Mouse (Mus musculus): Measurements from ENCODE around the gene Swsap1. TPM values are rescaled to one million over a fixed set of nuclear protein-coding genes. Genes with fewer than 3 reads are reported as not detected.

Swsap1 gene
- 1 to 10 TPM; 3.6 to 6.2 (median 4.9) TPM for polyA plus RNA-seq (2017; shearing (Covaris generic))

GRCm38 (mm10) chr9:21955570-21956281 lies at the start of gene Swsap1:
Swsap1 (plus strand) TSS chr9:21955755.
- ATAC-seq, result peak; percentile 94

DNA sequence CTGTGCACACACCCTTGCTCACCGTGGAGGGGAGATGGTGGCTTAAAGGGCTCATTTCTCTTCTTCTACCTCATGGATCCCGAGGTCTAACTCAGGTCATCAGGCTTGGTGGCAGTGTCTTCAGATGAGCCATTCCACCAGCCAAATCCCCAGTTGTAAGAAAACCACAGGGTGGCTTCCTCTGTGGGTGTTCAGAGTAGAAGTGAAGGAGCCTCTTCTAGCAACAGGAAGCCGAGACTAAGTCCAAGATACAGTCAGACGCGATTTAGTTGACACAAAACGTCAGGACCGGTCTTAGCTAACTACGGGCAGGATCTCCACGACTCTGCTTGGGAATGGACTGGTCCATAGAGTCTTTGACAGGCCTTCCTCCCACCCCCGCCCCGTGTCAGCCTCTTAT lies 47.3 kb upstream of the Swsap1 start:
- no peak for ATAC-seq

DNA sequence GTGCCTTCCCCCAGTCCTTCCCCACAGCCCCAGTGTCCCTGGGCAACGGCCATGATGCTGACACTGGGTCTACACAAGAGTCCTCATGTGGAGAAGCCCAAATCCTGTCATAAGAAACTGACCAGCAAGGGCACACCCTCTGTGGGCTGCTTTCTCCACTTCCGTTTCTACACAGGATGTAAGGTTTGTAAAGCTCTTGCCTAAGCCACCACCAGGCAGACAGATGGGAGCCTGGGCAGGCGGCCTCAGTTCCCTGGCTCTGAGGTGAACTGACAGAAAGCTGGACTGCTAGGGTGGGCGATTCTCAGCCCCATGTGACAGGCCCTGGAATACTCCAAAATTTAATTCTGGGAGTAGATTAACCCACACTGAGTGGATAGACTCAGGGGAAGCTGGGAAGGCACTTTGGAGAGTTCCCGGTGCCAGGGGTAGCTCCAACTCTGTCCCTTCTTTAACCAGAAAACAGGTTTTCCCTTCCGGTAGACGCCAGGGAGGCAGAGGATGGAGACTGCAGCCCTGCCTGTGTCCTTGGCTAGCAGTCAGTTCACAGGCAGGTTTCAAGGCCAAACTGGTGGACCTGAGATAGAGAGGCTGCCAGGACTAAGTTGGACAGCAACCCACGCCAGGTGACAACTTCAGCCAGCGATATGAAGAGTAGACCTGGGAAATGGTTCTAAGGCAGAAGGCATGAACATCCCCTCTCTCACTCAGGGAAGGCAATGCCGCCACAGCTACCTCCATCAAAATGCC lies 45.9 kb upstream of the Swsap1 start:
- no peak for ATAC-seq

DNA sequence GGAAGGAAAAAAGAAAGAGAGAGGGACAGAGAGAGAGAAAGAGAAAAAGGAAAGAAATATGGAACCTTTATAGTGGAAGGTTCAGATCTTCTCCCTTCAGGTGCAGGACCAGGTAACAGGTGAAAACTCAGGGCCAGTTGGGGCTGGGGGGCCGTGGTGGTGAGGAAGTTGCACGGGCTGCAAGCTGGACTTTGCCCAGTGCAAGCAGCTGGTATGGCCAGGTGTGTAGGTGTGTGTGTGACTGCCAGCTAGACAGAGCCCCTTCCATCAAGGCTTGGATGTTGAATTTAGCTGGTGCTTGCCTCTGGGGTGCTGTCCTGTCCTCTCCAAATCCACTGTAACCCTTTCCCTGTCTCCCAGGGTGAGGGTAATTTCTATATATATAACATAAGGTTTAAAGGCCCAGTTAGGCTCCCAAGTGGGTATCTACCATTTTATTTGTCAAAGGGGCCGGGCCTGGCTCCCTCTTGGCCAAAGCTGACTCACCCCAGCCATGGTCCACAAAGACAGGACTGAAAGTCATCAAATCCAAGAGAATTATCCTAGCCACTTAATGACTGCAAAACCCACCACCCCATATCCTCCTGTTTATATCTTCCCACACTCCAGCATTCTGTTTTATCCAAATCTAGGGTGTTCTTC lies 38.6 kb upstream of the Swsap1 start:
- ATAC-seq, result no peak

- ATAC-seq, result peak; percentile 9
Observed at GRCm38 (mm10) chr9:21917493-21918034, 38.0 kb upstream of the Swsap1 start.

DNA sequence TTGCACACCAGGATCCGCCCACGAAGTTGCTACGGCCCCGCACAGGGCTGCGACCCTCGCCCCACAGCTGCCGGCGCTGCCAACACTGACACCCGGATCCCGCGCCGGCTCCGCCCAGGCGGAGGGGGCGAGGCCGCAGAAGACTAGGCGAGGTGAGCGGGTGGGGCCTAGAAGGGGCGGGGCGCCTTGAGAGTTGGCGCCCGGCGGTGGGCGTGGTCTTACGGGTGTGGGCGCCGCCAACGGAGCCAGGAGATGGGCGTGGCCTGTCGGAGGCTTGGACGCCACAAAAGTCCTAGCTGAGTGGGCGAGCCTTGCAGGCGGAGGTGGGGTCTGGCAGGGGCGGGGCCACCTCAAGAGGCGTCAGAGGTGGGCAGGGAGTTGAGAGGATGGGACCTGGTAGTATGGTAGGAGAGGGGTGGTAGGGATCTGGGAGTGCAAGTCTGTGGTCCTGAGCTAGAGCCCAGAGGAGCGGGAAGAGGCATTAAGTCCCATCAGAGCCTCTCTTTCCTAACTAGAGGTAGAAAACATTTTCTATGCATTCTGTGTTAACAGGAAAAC lies 37.4 kb upstream of the Swsap1 start, which contains the start of gene Rab3d:
Gene Rab3d (minus strand): TSS at position 158 of the 558 bp plus-strand sequence.
- ATAC-seq, result peak; percentile 94

- no peak for ATAC-seq
Observed at GRCm38 (mm10) chr9:21918692-21919384, 36.7 kb upstream of the Swsap1 start.

GRCm38 (mm10) chr9:21923036-21923435 lies 32.5 kb upstream of the Swsap1 start:
- no peak for ATAC-seq

DNA sequence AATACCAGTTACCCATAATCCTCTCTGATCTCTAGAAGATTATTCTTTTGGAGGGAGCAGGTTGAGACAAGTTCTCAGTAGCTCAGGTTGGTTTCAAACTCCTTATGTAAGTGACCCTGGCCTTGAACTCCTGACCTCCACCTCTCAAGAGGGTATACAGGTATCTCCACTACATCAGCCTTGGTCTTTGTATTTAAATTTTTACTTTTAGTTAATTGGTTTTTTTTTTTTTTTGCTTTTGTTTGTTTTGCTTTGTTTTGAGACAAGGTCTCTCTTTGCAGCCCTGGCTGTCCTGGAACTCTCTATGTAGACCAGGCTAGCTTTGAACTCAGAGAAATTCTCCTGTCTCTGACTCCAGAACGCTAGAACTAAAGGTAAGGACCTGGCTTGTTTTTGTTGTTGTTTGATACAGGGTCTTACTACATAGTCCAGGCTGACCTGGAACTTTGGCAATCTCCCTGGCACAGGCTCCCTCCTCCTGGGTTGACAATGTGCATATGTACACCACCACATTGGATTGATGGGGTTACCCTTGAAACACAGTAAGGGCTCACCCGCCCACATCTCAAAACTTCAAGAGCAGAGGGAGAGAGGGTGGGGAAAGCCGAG lies 32.0 kb upstream of the Swsap1 start:
- no peak for ATAC-seq

- no peak for ATAC-seq
Observed at GRCm38 (mm10) chr9:21924099-21924493, 31.5 kb upstream of the Swsap1 start.

DNA sequence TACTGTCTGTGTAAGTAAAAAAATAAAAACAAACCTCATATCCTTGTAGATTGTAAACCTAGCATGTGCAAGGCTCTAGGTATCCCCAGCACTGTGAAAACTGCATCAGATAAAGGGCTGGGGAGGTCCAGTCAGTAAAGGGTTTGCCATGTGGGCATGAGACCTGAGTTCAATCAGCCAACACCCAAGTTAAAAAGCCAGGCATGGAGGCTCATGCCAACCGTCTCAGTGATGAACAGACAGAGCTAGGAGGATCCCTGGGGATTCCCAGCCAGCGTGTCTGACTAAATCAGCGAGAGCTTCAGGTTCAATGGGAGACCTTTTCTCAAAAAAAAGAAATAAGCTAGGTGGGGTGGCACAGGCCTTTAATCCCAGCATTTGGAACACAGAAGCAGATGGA lies 30.5 kb upstream of the Swsap1 start:
- no peak for ATAC-seq

DNA sequence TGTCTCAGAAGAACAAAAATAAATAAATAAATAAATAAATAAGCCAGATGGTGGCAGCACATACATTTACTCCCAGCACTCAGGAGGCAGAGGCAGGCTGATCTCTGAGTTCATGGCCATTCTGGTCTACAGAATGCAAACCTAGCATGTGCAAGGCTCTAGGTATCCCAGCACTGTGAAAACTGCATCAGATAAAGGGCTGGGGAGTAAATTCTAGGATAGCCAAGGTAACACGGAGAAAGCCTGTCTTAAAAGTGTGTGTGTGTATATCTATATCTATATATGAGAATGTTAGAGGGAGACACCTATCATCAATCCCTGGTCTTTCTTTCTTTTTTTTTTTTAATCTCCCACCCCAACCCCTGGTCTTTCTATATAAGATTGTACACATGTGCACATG lies 30.0 kb upstream of the Swsap1 start:
- no peak for ATAC-seq

DNA sequence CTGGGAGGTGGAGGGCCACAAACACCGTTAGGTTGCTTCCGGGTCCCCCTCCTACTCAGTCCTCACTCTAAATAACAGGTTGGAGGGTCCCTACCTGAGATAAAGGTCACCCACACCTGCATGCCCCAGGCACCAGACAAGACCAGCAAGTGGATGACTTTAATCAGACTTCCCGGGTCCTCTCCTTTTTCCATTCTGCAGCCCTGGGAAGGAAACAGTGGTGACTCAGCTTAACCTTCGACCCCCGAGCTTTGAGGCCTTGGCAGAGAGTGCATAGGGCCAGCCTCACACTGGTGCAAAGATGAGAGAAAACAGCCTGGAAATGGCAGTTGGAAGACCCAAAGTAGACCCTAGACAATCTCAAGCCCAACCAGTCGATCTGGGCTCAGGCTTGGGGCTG lies 29.4 kb upstream of the Swsap1 start:
- ATAC-seq, result no peak

DNA sequence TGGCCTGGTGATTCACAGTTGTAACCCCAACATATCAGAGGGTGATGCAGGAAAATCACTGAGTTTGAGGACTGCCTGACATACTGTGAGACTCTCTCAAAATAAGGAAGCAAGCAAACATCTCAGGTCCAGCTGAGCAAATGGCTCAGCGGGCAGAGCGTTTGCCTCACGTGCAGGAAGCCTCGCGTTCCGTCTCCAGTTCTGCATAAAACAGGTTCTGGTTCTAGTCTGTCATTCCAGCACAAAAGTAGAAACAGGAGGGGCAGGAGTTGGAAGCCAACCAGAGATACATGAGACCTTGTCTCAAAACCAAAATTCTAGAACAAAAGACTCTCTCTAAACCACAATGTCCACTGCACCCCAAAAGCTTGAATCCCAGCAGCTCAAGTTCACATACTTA lies 28.8 kb upstream of the Swsap1 start:
- no peak for ATAC-seq

DNA sequence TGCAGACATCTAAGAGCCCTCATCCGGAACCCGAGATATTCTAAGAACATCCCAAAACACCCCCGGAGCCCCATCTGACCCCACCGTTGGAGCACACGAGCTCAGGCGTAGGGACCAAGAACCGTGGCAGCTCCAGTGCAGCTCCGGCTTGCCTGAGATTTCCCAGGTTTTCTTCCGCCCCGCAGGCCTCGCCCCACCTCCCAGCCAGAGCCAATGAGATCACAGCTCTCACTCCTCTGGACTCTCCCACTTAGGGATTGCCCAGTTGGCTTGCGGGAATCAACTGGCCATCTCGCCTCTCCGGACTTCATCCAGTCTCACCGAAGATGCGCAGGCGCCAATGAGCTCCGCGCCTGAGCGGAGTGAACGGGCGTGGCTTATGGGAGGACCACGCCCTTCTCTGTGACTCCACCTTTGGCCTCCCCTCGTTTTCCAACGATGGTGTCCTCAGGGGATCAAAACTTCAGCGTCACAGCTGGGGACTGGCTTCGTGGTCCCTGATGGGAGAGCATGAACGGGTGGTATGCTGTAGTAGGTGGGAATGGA lies 28.3 kb upstream of the Swsap1 start, which contains the start of the genes Ccdc159 and Tmem205:
Gene Ccdc159 (plus strand): TSS at position 264 of the 546 bp plus-strand sequence.
Gene Tmem205 (minus strand): TSS at position 349 of the 546 bp plus-strand sequence.
- ATAC-seq, result peak; percentile 56

GRCm38 (mm10) chr9:21929208-21929607 lies 26.3 kb upstream of the Swsap1 start:
- ATAC-seq, result no peak

- no peak for ATAC-seq
Observed at GRCm38 (mm10) chr9:21932006-21932405, 23.5 kb upstream of the Swsap1 start.

DNA sequence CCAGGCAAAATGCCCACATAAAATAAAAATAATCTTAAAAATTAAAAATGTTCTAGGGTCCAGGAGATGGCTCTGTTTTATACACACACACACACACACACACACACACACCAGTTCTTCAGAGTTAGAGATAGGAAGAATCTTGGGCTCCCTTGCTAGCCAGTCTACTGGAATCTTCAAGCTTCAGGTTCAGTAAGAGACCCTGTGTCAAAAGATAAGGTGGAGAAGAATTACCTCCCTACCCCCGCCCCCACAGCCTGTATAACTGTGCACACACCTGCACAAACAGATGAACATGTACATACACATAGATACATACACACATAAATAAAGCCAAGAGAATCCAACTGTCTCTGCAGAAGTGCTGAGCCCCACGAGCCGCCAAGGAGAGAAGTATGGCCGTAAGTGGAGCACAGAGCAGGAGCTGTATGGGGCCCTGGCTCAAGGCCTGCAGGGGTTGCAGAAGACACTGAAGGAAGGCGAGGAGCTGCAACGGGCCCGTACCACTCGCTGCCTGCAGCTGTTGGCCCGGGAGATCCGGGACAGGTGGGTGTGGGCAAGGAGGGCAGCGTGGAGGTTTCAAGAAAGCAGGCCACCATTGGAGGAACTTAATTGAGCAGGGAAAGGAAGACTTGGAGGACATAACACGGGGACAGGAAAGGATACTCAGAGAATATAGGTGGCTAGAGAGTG lies 23.0 kb upstream of the Swsap1 start:
- ATAC-seq, result no peak

DNA sequence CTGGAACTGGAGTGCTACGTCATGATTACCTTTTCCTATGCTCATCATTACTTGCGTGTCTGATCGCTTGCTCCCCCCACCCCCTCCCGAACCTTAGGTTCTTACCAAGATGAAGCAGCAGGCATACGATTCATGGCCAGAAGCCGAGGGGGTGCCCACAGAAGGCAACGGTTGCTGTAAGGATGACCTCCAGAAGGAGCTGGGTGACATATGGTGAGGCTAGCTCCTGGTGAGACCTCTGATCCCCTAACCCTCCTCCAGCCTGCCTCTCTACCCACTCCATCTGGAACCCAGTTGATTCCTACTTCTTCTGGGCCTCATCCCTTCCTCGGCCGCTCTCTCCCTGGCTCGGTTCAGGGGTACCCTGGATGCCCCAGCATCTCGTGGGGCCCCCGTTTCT lies 21.5 kb upstream of the Swsap1 start:
- no peak for ATAC-seq

DNA sequence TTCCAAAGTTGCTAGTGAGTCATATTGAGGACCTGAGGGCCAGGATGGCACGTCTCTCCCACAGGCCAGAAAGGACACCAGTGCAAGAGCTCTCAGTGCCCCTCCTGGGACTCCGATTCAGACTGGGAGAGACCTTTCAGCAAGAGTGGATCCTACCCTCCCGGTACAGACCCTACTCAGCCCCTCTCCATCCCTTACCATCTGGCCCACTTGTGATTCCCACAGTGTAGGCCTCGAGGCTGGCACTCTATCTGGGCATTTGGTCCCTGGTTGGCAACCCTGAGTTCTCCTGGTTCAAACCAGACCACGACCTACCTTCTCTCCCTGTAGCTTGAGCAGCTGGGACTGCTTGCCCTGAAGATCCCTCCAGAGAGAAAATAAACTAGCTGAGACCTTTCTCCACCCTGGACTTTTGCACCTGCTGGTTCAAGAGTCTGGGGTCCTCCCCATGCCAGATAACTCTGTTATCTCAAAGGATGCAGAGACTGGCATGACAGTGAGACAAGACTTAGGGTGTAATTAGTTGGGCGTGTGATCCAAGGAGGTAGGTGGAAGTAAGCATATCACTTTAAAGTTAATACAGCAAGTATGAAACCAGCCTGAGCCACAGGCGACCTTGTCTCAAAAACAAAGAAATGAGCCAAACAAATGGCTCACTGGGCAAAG lies 20.0 kb upstream of the Swsap1 start:
- ATAC-seq, result no peak
